Mouse (Mus musculus) layer of hippocampus, adult 6 months (tissue): ENCODE data around the gene Olfr828. TPM values are rescaled to one million over a fixed set of nuclear protein-coding genes. Genes with fewer than 3 reads are reported as not detected.

Source experiments
- long read RNA-seq, 2 experiments: library from polyadenylated mRNA; unstranded; transcript quantifications; one replicate each; pipeline ENCODE4 v2.0.0; 2019 to 2020
- polyA plus RNA-seq: library from polyadenylated mRNA; unstranded; fragments of <200 nt; fragmentation: Nextera tagmentation; gene quantifications from 2 replicates; pipeline ENCODE4 v1.2.3, GENCODE M21; 2021

Olfr828 gene
- not detected in 2 replicates for polyA plus RNA-seq
- long read RNA-seq, experiment 1: 0 reads
- long read RNA-seq, experiment 2: 0 reads

DNA sequence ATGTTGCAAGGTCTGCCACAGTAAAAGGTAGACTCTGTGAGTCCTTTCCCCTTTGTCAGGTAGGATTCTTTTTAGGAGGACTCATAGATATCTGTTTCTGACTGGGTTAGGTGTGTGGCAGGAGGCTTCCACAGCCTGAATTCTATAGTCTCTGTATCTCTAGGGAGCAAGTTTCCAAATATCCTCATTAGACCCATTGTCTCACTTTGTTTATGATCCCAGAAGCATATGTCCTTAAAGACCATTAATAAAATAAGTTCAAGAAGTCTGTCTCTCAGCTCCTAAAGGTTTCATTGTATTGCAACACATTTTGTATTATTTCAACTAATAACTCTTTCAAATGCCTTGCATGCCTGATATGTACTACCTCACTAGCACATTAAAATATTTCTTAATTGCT lies at the start of gene Olfr828:
Gene Olfr828 (minus strand): TSS at position 101 of the 400 bp plus-strand sequence.

DNA sequence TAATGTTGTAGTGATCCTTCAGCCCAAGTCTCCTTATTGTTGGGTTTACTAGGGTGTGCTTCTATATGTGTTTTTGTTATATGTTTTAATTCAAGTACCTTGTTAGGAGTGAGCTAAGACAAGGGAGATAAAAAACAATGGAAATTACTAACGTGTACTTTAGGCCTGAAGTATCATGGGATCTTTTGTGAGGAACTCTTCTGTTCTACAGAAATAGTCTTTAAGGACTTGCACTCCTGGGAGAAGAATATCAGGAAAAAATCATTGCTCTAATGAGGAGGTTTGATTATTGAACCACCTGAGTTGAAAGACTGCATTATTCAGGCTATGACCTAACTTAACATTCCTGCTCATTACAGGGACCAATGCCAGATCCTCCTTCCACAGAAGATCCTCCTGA lies 35.3 kb upstream of the Olfr828 start, which contains the start of gene Olfr829:
Gene Olfr829 (plus strand): TSS at position 301 of the 400 bp plus-strand sequence.

Other genes starting within 250 kb of the Olfr828 start
- not detected in 2 replicates for gene Muc16, start 145.0 kb downstream of the Olfr828 start, polyA plus RNA-seq
- not detected in 2 replicates for gene Olfr24, start 55.5 kb downstream of the Olfr828 start, polyA plus RNA-seq
- gene Olfr829, start 35.4 kb upstream of the Olfr828 start, polyA plus RNA-seq: not detected in 2 replicates
- not detected in 2 replicates for gene Olfr830, start 55.2 kb upstream of the Olfr828 start, polyA plus RNA-seq
- not detected in 2 replicates for gene Olfr832, start 117.6 kb upstream of the Olfr828 start, polyA plus RNA-seq
- not detected in 2 replicates for gene Olfr834, start 168.5 kb upstream of the Olfr828 start, polyA plus RNA-seq
- not detected in 2 replicates for gene Olfr835, start 213.2 kb upstream of the Olfr828 start, polyA plus RNA-seq